Mouse (Mus musculus) lung, embryonic 14.5 days (tissue): ENCODE measurements around the gene Plekhm2. TPM values are rescaled to one million over a fixed set of nuclear protein-coding genes. Genes with fewer than 3 reads are reported as not detected.

Experiments
- ATAC-seq: fragments of 200-750 bp; cut with Nextera tagmentation; 2 replicates; pipeline ENCODE4 v1.8.0; 2017; ENCODE audit warnings: mild to moderate bottlenecking, moderate TSS enrichment, moderate library complexity; ENCODE audit not compliant: insufficient read depth
- DNase-seq: peaks from one replicate; pipeline ENCODE4 v3.0.0-alpha.2; 2015
- H3K27ac ChIP-seq: fragments of 300-500 bp; sonication (generic); 2 replicates; pipeline ENCODE4 v1.5.1; 2014; ENCODE audit warnings: low read depth, mild to moderate bottlenecking, moderate library complexity
- H3K27me3 ChIP-seq: fragments of 300-500 bp; sonication (generic); 2 replicates; pipeline ENCODE4 v1.6.1; 2014; ENCODE audit warnings: low read length, control low read depth; ENCODE audit not compliant: insufficient read depth
- H3K36me3 ChIP-seq: fragments of 300-500 bp; sonication (generic); 2 replicates; pipeline ENCODE4 v1.6.1; 2014; ENCODE audit warnings: control low read depth; ENCODE audit not compliant: insufficient read depth
- H3K4me1 ChIP-seq: fragments of 300-500 bp; sonication (generic); 2 replicates; pipeline ENCODE4 v1.6.1; 2014; ENCODE audit warnings: antibody characterized with exemption, control low read depth; ENCODE audit not compliant: insufficient read depth
- H3K4me2 ChIP-seq: fragments of 300-500 bp; sonication (generic); 2 replicates; pipeline ENCODE4 v1.6.1; 2014; ENCODE audit warnings: mild to moderate bottlenecking
- H3K4me3 ChIP-seq: fragments of 300-500 bp; sonication (generic); 2 replicates; pipeline ENCODE4 v1.5.1; 2014; ENCODE audit warnings: low read depth, low read length
- H3K9ac ChIP-seq: fragments of 300-500 bp; sonication (generic); 2 replicates; pipeline ENCODE4 v1.6.1; 2014
- H3K9me3 ChIP-seq: fragments of 300-500 bp; sonication (generic); 2 replicates; pipeline ENCODE4 v1.6.1; 2016; ENCODE audit warnings: low read depth, low read length, control low read depth
- CTCF ChIP-seq: IDR thresholded peaks from 2 replicates; pipeline ENCODE4 v1.5.1; 2016; ENCODE audit warnings: antibody characterized with exemption, low read depth
- WGBS: fragments of 180-500 bp; shearing (Covaris S2); extraction: QIAGEN DNeasy Blood & Tissue Kit; methylation state at CpG from one replicate; pipeline ENCODE4 v1.1.7; 2014; 5-methylcytosine and 5-hydroxymethylcytosine counted together
- polyA plus RNA-seq: library from polyadenylated mRNA; unstranded; fragments of >200 nt; fragmentation: Nextera tagmentation; extraction: Ambion mirVana; gene quantifications from 2 replicates; pipeline ENCODE4 v1.2.1, GENCODE M21; 2014

Gene Plekhm2
- polyA plus RNA-seq, 1 experiment from 2014 or later, result 5.4 TPM

- DNase-seq, result no peak
- H3K27me3 ChIP-seq, result no peaks in the 10 kb centered on the region
Measured at GRCm38 (mm10) chr4:141653813-141654212, 10.9 kb downstream of the Plekhm2 start.

GRCm38 (mm10) chr4:141653044-141653443 is 11.7 kb downstream of the Plekhm2 start:
- H3K4me3 ChIP-seq, result no peak overlapping the region
- H3K9ac ChIP-seq, result no peak overlapping the region
- TF ChIP-seq CTCF, result no peak
- H3K27ac ChIP-seq, result no peak overlapping the region
- 83% methylated on average over 8 of the region's 8 CpGs for WGBS
- DNase-seq, result no peak
- no peaks in the 10 kb centered on the region for H3K4me1 ChIP-seq
- no peaks in the 10 kb centered on the region for H3K9me3 ChIP-seq
- no peak overlapping the region for H3K4me2 ChIP-seq
- no peak for ATAC-seq
- peaks cover 22% of the 10 kb centered on the region for H3K36me3 ChIP-seq
- H3K27me3 ChIP-seq, result no peaks in the 10 kb centered on the region

More at GRCm38 (mm10) chr4:141653813-141654212, 10.9 kb downstream of the Plekhm2 start:
- Histone ChIP-seq H3K4me2 (no peak overlapping the region), H3K36me3 (peaks cover 24% of the 10 kb centered on the region), H3K4me3 (no peak overlapping the region), H3K9me3 (no peaks in the 10 kb centered on the region), H3K27ac (no peak overlapping the region), H3K4me1 (no peaks in the 10 kb centered on the region), H3K9ac (no peak overlapping the region)
- TF ChIP-seq CTCF, result no peak
- WGBS, result 90% methylated on average over 13 of the region's 13 CpGs
- ATAC-seq, result no peak

DNA sequence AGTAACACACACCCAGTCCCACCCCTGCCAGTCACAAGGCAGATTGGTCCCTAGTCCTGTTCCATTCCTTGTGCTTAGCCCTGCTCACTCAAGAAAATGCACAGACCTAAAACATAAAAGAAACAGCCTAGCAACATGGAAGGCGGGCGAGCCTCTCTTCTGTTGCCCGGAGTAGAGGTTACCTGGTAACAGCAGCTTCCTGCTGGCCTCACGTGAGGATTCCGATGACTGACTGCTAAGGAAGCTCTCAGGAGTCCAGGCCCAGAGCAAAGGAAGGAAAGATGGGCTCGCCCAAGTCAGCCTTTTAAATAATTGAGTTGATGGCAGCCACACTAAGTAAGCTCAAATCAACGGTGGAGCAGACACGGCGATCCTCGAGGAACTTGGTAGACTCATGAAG is 12.8 kb downstream of the Plekhm2 start:
- TF ChIP-seq CTCF, result no peak
- Histone ChIP-seq H3K9me3 (no peaks in the 10 kb centered on the region), H3K9ac (no peak overlapping the region), H3K4me3 (no peak overlapping the region), H3K36me3 (peaks cover 19% of the 10 kb centered on the region; the same call in 1 of the 2 replicates), H3K27ac (no peak overlapping the region), H3K4me2 (no peak overlapping the region), H3K27me3 (no peaks in the 10 kb centered on the region), H3K4me1 (no peaks in the 10 kb centered on the region)
- DNase-seq (no peak), ATAC-seq (no peak)
- WGBS, result 91% methylated on average over 10 of the region's 10 CpGs

DNA sequence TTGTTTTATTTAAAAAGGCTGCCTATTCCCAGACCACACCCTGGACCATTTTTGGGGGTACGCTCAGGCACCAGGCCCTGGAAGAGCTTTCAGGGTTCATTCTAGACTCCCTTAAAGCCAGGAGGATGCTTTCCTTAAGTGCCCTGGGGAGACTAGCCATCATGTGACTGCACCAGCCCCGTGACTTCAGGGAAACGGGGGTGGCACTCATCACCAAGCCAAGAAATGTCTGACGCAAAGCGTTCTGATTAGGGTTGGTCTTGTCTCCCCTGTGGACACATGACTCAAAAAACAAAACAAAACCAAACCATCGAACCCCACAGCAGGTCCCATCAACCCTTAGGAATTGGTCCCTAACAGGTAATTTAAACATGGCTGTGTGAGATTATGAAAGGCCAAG is 13.4 kb downstream of the Plekhm2 start:
- ATAC-seq (no peak), DNase-seq (no peak)
- Histone ChIP-seq H3K27me3 (no peaks in the 10 kb centered on the region), H3K9ac (no peak overlapping the region), H3K4me1 (no peaks in the 10 kb centered on the region), H3K27ac (no peak overlapping the region), H3K9me3 (no peaks in the 10 kb centered on the region), H3K36me3 (peaks cover 19% of the 10 kb centered on the region; the same call in 1 of the 2 replicates), H3K4me3 (no peak overlapping the region), H3K4me2 (no peak overlapping the region)
- no peak for TF ChIP-seq CTCF
- 86% methylated on average over 6 of the region's 6 CpGs for WGBS

DNA sequence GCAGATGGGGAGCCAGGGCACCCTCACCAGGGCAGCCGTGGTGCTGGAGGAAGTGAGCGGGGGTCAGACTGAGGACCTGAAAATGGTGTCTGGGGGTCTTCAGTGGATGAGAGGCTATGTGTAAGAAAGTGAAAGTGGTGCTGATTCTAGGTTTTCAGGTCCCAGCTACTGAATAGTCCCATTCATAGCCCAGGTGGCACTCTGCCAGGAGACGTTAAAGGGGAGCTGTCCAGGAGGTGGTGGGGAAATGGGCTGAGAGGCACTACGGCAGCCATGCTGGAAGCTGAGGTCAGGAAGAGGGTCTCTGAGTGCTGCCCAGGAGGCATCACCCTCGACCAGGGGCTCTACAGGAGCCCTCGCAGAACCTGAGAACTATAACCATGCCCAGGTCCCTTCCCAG is 15.5 kb downstream of the Plekhm2 start:
- no peak overlapping the region for H3K4me3 ChIP-seq
- no peak overlapping the region for H3K9ac ChIP-seq
- 0 out of 2 replicates have a peak, but pooled peaks have one; percentile 16 for ATAC-seq
- peaks cover under 1% of the 10 kb centered on the region; the same call in 1 of the 2 replicates for H3K4me1 ChIP-seq
- H3K36me3 ChIP-seq, result peaks cover 19% of the 10 kb centered on the region; the same call in 1 of the 2 replicates
- no peak overlapping the region for H3K4me2 ChIP-seq
- H3K27me3 ChIP-seq, result no peaks in the 10 kb centered on the region
- no peak for TF ChIP-seq CTCF
- 54% methylated on average over 6 of the region's 6 CpGs for WGBS
- no peaks in the 10 kb centered on the region for H3K9me3 ChIP-seq
- DNase-seq, result peak; percentile 79
- peak overlapping the region; percentile 50 for H3K27ac ChIP-seq

DNA sequence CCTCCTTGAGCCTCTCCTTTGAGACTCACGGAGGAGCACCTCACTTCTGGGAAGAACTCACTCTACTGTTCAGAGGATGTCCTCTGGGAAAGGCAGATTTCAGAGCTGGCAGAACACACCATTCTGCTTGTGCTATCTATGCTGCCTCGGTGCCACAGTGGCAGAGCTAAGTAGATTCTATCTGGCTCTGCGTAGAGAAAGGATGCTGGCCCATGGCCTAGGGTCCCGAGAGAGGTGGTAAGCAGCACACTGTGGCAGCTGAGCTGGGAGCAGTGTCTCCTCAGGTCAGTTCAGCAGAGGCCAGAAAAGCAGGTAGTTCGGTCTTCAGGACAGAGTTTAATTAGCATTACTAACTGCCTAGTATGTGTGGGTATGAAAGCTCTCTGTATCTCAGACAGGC is 16.4 kb downstream of the Plekhm2 start:
- no peak for TF ChIP-seq CTCF
- peaks cover 14% of the 10 kb centered on the region; the same call in 1 of the 2 replicates for H3K36me3 ChIP-seq
- no peak overlapping the region for H3K4me3 ChIP-seq
- H3K9me3 ChIP-seq, result no peaks in the 10 kb centered on the region
- no peak overlapping the region for H3K4me2 ChIP-seq
- H3K4me1 ChIP-seq, result peaks cover 9% of the 10 kb centered on the region
- no peak overlapping the region for H3K9ac ChIP-seq
- WGBS, result 91% methylated on average over 5 of the region's 5 CpGs
- H3K27me3 ChIP-seq, result no peaks in the 10 kb centered on the region
- ATAC-seq, result no peak
- no peak for DNase-seq
- H3K27ac ChIP-seq, result no peak overlapping the region

GRCm38 (mm10) chr4:141647187-141647586 is 17.5 kb downstream of the Plekhm2 start:
- WGBS, result 91% methylated on average over 3 of the region's 3 CpGs

More at GRCm38 (mm10) chr4:141647187-141647586, 17.5 kb downstream of the Plekhm2 start:
- DNase-seq, result no peak
- no peak for TF ChIP-seq CTCF
- Histone ChIP-seq H3K4me3 (no peak overlapping the region), H3K4me1 (peaks cover 11% of the 10 kb centered on the region), H3K4me2 (no peak overlapping the region), H3K27me3 (no peaks in the 10 kb centered on the region), H3K36me3 (peaks cover 13% of the 10 kb centered on the region; the same call in 1 of the 2 replicates), H3K27ac (no peak overlapping the region), H3K9ac (no peak overlapping the region), H3K9me3 (no peaks in the 10 kb centered on the region)
- no peak for ATAC-seq
